Mouse (Mus musculus) forebrain, embryonic 11.5 days (tissue): Measurements from ENCODE around the gene Rpl7l1. TPM values are rescaled to one million over a fixed set of nuclear protein-coding genes. Genes with fewer than 3 reads are reported as not detected.
A peak's percentile ranks its signal among the peaks of the same experiment; 100 is the strongest.
"Not testable (repeated sequence)": the region's sequence is repeated elsewhere in the genome, so short reads cannot be mapped to it uniquely, and the experiment has no call there.

ENCODE experiments used
- ATAC-seq: fragments of 200-750 bp; cut with Nextera tagmentation; replicated peaks from 2 replicates; pipeline ENCODE4 v1.8.0; 2017; ENCODE audit warnings: moderate TSS enrichment; ENCODE audit not compliant: low FRiP score
- DNase-seq: peaks from one replicate; pipeline ENCODE4 v3.0.0-alpha.2; 2017; ENCODE audit warnings: low spot score
- H3K27ac ChIP-seq: fragments of 300-500 bp; sonication (generic); 2 replicates; pipeline ENCODE4 v1.5.1; 2014; ENCODE audit warnings: low read depth, low read length
- H3K27me3 ChIP-seq: fragments of 300-500 bp; sonication (generic); 2 replicates; pipeline ENCODE4 v1.6.1; 2014; ENCODE audit warnings: mild to moderate bottlenecking, low read length, mixed read lengths; ENCODE audit not compliant: control insufficient read depth, insufficient read depth
- H3K36me3 ChIP-seq: fragments of 300-500 bp; sonication (generic); 2 replicates; pipeline ENCODE4 v1.6.1; 2014; ENCODE audit warnings: mild to moderate bottlenecking, low read length, moderate library complexity, mixed read lengths; ENCODE audit not compliant: control insufficient read depth, insufficient read depth
- H3K4me1 ChIP-seq: fragments of 300-500 bp; sonication (generic); replicated peaks from 2 replicates; pipeline ENCODE4 v1.6.1; 2014; ENCODE audit warnings: low read length, mixed read lengths; ENCODE audit not compliant: control insufficient read depth, insufficient read depth
- H3K4me2 ChIP-seq: fragments of 300-500 bp; sonication (generic); 2 replicates; pipeline ENCODE4 v1.6.1; 2014; ENCODE audit warnings: low read depth, mild to moderate bottlenecking, low read length, moderate library complexity, mixed read lengths; ENCODE audit not compliant: severe bottlenecking
- H3K4me3 ChIP-seq: fragments of 300-500 bp; sonication (generic); 2 replicates; pipeline ENCODE4 v1.5.1; 2014; ENCODE audit warnings: low read depth, low read length
- H3K9ac ChIP-seq: fragments of 300-500 bp; sonication (generic); 2 replicates; pipeline ENCODE4 v1.6.1; 2014; ENCODE audit warnings: low read length
- H3K9me3 ChIP-seq: fragments of 300-500 bp; sonication (generic); 2 replicates; pipeline ENCODE4 v1.6.1; 2016; ENCODE audit warnings: low read length, mixed read lengths; ENCODE audit not compliant: control insufficient read depth
- WGBS: fragments of 180-500 bp; shearing (Covaris S2); extraction: QIAGEN DNeasy Blood & Tissue Kit; methylation state at CpG from one replicate; pipeline ENCODE4 v1.1.7; 2014; 5-methylcytosine and 5-hydroxymethylcytosine counted together
- polyA plus RNA-seq: library from polyadenylated mRNA; unstranded; fragments of >200 nt; fragmentation: Nextera tagmentation; extraction: Ambion mirVana; gene quantifications from 2 replicates; pipeline ENCODE4 v1.2.1, GENCODE M21; 2014

Gene Rpl7l1
- polyA plus RNA-seq, 1 experiment from 2014 or later, result 189 TPM

DNA sequence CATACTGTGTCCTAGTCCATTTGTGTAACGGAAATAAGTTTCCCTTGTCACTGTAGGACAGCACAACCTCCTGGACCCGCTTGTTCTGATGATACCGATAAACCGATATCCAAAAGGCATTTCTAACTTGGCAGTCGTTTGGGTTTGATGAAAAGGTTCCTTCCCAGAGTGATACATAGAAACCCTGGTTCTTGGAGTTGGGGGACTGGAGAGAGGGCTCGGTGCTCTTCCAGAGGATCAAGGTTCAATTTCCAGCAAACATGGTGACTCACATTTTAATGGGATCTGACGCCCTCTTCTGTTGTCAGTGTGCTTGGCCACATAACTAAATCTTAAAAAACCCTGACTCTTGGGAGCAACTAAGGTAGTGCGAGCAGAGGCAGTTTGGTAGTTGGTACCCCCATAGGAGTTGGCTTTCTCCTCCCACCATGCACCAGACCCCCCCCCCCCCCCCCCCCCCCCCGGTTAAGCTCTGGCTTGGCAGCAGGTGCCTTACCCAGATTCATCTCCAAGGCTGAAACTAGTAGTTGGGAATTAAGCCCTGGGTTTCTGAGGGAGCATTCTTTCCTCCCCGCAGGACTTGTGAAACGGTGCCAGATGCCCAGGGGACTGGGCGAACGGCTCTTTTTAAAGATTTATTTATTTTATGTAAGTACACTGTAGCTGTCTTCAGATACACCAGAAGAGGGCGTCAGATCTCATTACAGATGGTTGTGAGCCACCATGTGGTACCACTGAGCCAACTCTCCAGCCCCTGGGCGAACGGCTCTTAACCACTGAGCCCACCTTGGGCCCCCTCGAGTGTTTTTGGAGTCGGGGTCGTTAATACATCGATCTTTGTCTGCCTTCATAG, 9.0 kb downstream of the Rpl7l1 start:
- ATAC-seq, result peak; percentile 23; the same call in 1 of the 2 replicates
- Histone ChIP-seq H3K9ac (peak overlapping the region; percentile 82), H3K4me1 (peaks cover 7% of the 10 kb centered on the region; the same call in 1 of the 2 replicates), H3K4me2 (peak overlapping the region; percentile 70), H3K4me3 (peak overlapping the region; percentile 88), H3K27ac (no peak overlapping the region; the same call in 1 of the 2 replicates), H3K27me3 (no peaks in the 10 kb centered on the region), H3K36me3 (peaks cover 19% of the 10 kb centered on the region), H3K9me3 (no peaks in the 10 kb centered on the region)
- DNase-seq, result peak; percentile 52
- 9% methylated on average over 19 of the region's 20 CpGs for WGBS

- DNase-seq (peak; percentile 89), ATAC-seq (peak; percentile 89)
- H3K36me3 ChIP-seq, result peaks cover 11% of the 10 kb centered on the region
- under 1% methylated on average over 50 of the region's 50 CpGs for WGBS
- H3K9ac ChIP-seq, result peak within 1 kb of the TSS; percentile 82
- no peaks in the 10 kb centered on the region for H3K9me3 ChIP-seq
- peaks cover 7% of the 10 kb centered on the region; the same call in 1 of the 2 replicates for H3K4me1 ChIP-seq
- H3K4me3 ChIP-seq, result peak within 1 kb of the TSS; percentile 88
- peak within 1 kb of the TSS; percentile 70 for H3K4me2 ChIP-seq
- H3K27ac ChIP-seq, result peak within 1 kb of the TSS; percentile 48; the same call in 1 of the 2 replicates
- H3K27me3 ChIP-seq, result no peaks in the 10 kb centered on the region
Measured at GRCm38 (mm10) chr17:46772404-46773277, 9.8 kb downstream of the Rpl7l1 start, which contains the start of gene 2310039H08Rik. Gene 2310039H08Rik, plus strand, starts transcription at chr17:46772635.

- H3K4me3 ChIP-seq, result peak overlapping the region; percentile 88
- 13% methylated on average over 5 of the region's 5 CpGs for WGBS
- H3K27ac ChIP-seq, result no peak overlapping the region
- peaks cover 7% of the 10 kb centered on the region; the same call in 1 of the 2 replicates for H3K4me1 ChIP-seq
- peaks cover 6% of the 10 kb centered on the region for H3K36me3 ChIP-seq
- H3K4me2 ChIP-seq, result peak overlapping the region; percentile 70
- H3K9me3 ChIP-seq, result no peaks in the 10 kb centered on the region
- no peaks in the 10 kb centered on the region for H3K27me3 ChIP-seq
- H3K9ac ChIP-seq, result peak overlapping the region; percentile 82
- no peak for DNase-seq
- ATAC-seq, result peak; percentile 40; the same call in 1 of the 2 replicates
Measured at GRCm38 (mm10) chr17:46772038-46772403, 10.5 kb downstream of the Rpl7l1 start.

DNA sequence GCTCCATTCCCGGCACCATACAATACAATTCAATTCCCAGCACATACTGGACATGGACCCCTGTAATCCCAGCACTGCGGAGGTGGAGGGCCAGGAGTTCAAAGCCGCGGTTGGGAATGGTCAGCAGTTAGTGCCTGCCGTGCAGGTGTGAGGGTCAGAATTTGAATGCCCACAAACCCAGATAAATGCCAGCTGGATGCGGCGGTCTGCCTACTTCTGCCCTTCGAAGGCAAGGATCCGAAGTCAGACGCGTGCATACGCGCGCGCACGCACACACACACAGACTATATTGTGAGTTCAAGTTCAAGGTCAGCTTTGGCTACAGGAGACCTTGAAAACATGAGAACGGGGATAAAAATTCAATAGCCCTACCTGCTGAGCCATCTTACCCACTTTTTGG, 10.9 kb downstream of the Rpl7l1 start:
- Histone ChIP-seq H3K4me1 (peaks cover 7% of the 10 kb centered on the region; the same call in 1 of the 2 replicates), H3K27me3 (no peaks in the 10 kb centered on the region), H3K9ac (peak overlapping the region; percentile 82), H3K4me2 (peak overlapping the region; percentile 70), H3K36me3 (peaks cover 6% of the 10 kb centered on the region), H3K4me3 (peak overlapping the region; percentile 88), H3K27ac (no peak overlapping the region), H3K9me3 (no peaks in the 10 kb centered on the region)
- WGBS, result 67% methylated on average over 17 of the region's 17 CpGs
- DNase-seq (peak; percentile 49), ATAC-seq (no peak)

DNA sequence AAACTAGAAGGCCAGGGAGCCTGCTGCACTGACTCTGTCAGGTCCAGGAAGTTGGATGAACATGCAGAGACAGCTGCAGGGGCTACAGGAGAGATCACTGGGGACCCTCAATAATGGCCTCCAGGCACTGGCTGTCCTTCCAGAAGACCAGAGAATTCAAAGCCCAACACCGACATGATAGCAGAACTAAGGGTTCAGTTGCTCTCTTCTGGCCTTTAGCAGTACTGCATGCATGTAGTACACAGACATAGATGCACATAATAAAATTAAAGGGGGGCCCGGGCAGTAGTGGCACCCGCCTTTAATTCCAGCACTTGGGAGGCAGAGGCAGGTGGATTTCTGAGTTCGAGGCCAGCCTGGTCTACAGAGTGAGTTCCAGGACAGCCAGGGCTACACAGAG, 11.4 kb downstream of the Rpl7l1 start:
- WGBS, result 85% methylated on average over 4 of the region's 4 CpGs

GRCm38 (mm10) chr17:46770546-46770945, 11.9 kb downstream of the Rpl7l1 start:
- ATAC-seq (no peak), DNase-seq (no peak)
- H3K36me3 ChIP-seq, result peaks cover 3% of the 10 kb centered on the region
- H3K27ac ChIP-seq, result no peak overlapping the region
- 90% methylated on average over 11 of the region's 11 CpGs for WGBS
- H3K9me3 ChIP-seq, result no peaks in the 10 kb centered on the region
- no peaks in the 10 kb centered on the region for H3K27me3 ChIP-seq
- H3K4me1 ChIP-seq, result peaks cover 7% of the 10 kb centered on the region; the same call in 1 of the 2 replicates
- no peak overlapping the region for H3K4me3 ChIP-seq
- H3K4me2 ChIP-seq, result no peak overlapping the region
- H3K9ac ChIP-seq, result no peak overlapping the region

More for the DNA sequence above, 11.4 kb downstream of the Rpl7l1 start:
- Histone ChIP-seq H3K9me3 (no peaks in the 10 kb centered on the region), H3K27ac (no peak overlapping the region), H3K4me1 (peaks cover 7% of the 10 kb centered on the region; the same call in 1 of the 2 replicates), H3K9ac (no peak overlapping the region), H3K4me2 (no peak overlapping the region), H3K36me3 (peaks cover 6% of the 10 kb centered on the region), H3K4me3 (no peak overlapping the region), H3K27me3 (no peaks in the 10 kb centered on the region)
- no peak for ATAC-seq
- peak; percentile 48 for DNase-seq

- Histone ChIP-seq H3K9me3 (no peaks in the 10 kb centered on the region), H3K4me1 (peaks cover 4% of the 10 kb centered on the region; the same call in 1 of the 2 replicates), H3K36me3 (no peaks in the 10 kb centered on the region), H3K9ac (no peak overlapping the region), H3K27ac (no peak overlapping the region), H3K27me3 (no peaks in the 10 kb centered on the region), H3K4me2 (no peak overlapping the region), H3K4me3 (no peak overlapping the region)
- peak; percentile 50 for DNase-seq
- ATAC-seq, result no peak
- WGBS, result 61% methylated on average over 8 of the region's 8 CpGs
Measured at GRCm38 (mm10) chr17:46767868-46768267, 14.6 kb downstream of the Rpl7l1 start.

- H3K4me2 ChIP-seq, ATAC-seq, DNase-seq, H3K4me3 ChIP-seq, H3K9ac ChIP-seq, H3K36me3 ChIP-seq, H3K9me3 ChIP-seq, H3K27ac ChIP-seq, H3K4me1 ChIP-seq, H3K27me3 ChIP-seq: not testable (repeated sequence)
- 62% methylated on average over 8 of the region's 9 CpGs for WGBS
Measured at GRCm38 (mm10) chr17:46764916-46765315, 17.6 kb downstream of the Rpl7l1 start.
